Mouse (Mus musculus) stomach, embryonic 15.5 days (tissue): ENCODE measurements around the gene E2f1. TPM values are rescaled to one million over a fixed set of nuclear protein-coding genes. Genes with fewer than 3 reads are reported as not detected.

Experiments used
- ATAC-seq: fragments of 200-750 bp; cut with Nextera tagmentation; 2 replicates; pipeline ENCODE4 v1.8.0; 2017; ENCODE audit warnings: low read depth, moderate number of reproducible peaks, moderate TSS enrichment; ENCODE audit not compliant: insufficient read depth, low FRiP score
- H3K27ac ChIP-seq: fragments of 300-500 bp; sonication (generic); 2 replicates; pipeline ENCODE4 v1.5.1; 2015; ENCODE audit warnings: mild to moderate bottlenecking, inconsistent platforms
- H3K27me3 ChIP-seq: fragments of 300-500 bp; sonication (generic); replicated peaks from 2 replicates; pipeline ENCODE4 v1.6.1; 2015; ENCODE audit warnings: inconsistent platforms
- H3K36me3 ChIP-seq: fragments of 300-500 bp; sonication (generic); 2 replicates; pipeline ENCODE4 v1.6.1; 2015; ENCODE audit warnings: inconsistent platforms
- H3K4me1 ChIP-seq: fragments of 300-500 bp; sonication (generic); 2 replicates; pipeline ENCODE4 v1.6.1; 2015; ENCODE audit warnings: inconsistent platforms
- H3K4me2 ChIP-seq: fragments of 300-500 bp; sonication (generic); 2 replicates; pipeline ENCODE4 v1.6.1; 2015; ENCODE audit warnings: mild to moderate bottlenecking, inconsistent platforms
- H3K4me3 ChIP-seq: fragments of 300-500 bp; sonication (generic); replicated peaks from 2 replicates; pipeline ENCODE4 v1.5.1; 2015; ENCODE audit warnings: inconsistent platforms
- H3K9ac ChIP-seq: fragments of 300-500 bp; sonication (generic); 2 replicates; pipeline ENCODE4 v1.6.1; 2015; ENCODE audit warnings: inconsistent platforms
- H3K9me3 ChIP-seq: fragments of 300-500 bp; sonication (generic); 2 replicates; pipeline ENCODE4 v1.6.1; 2016; ENCODE audit warnings: inconsistent platforms
- WGBS: fragments of 180-500 bp; shearing (Covaris S2); methylation state at CpG from one replicate; pipeline ENCODE4 v1.1.7; 2015; 5-methylcytosine and 5-hydroxymethylcytosine counted together
- polyA plus RNA-seq: library from polyadenylated mRNA; unstranded; fragments of >200 nt; fragmentation: Nextera tagmentation; extraction: Ambion mirVana; gene quantifications from 2 replicates; pipeline ENCODE4 v1.2.1, GENCODE M21; 2015

The E2f1 gene
- polyA plus RNA-seq, 1 experiment from 2014 or later = 20.2 TPM

DNA sequence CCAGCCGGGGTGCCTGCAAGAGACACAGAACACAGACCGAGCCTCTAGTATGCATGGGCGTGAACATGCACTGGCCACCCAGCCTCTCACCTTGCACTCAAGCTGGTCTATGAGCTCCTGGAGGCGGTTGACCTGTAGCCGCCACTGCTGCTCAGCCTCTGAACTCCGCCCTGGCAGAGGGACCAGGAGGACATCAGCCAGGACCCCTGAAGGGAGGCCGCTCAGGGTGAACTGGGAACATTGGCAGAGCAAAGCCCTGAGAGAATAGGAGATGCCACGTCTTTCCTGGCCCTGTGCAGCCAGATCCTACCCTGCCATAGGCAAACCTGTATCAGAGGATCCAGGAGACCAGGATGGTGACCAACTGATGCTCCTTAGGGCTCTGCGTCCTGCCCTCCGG lies 23.0 kb downstream of the E2f1 start, which contains the start of gene 1700003F12Rik:
Gene 1700003F12Rik, plus strand, starts transcription at position 375 of the 400 bp plus-strand sequence.
- Histone ChIP-seq H3K27me3 (peaks cover 21% of the 10 kb centered on the region), H3K4me1 (peaks cover 10% of the 10 kb centered on the region), H3K36me3 (no peaks in the 10 kb centered on the region), H3K27ac (no peak within 1 kb of the TSS), H3K4me3 (no peak within 1 kb of the TSS), H3K9ac (no peak within 1 kb of the TSS), H3K9me3 (no peaks in the 10 kb centered on the region), H3K4me2 (no peak within 1 kb of the TSS)
- 90% methylated on average over 10 of the region's 10 CpGs for WGBS
- no peak for ATAC-seq

DNA sequence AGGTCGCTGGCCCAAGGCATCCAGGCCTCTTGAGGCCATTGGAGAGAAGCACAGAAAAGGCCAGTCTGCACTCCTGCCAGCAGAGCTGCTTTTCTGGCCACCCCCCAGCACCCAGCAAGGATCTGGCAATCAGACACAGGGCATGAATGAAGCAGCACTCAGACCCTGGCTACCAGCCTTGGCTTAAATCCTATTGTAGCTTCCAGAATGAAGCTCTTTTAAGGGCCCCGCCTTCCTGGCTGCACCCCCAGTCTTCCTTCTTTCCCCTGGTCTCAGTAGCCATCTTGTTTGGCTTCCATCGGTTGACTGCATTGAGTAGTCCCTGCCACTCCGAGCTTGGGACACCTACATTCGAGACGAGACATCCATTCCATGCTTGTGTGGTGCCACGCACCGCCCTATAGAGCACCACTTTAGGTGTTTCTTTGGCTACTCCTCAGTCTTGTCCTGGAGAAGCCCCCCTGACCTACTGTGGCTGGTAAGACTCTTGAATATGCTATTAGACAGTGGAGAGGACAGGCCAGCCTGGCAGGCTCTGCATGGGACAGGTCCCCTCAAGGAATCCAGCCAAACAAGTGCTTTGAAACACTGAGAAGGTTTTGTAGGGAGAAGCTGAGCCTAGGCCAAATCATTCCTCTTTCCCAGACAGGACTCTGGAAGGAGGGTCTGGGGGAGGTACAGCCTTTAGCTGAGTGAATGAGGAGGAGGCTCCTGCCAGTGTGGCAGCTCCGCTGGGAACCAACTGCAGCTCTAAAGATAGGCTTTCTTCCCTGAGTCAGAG lies 25.9 kb downstream of the E2f1 start:
- 86% methylated on average over 9 of the region's 9 CpGs for WGBS
- Histone ChIP-seq H3K4me2 (no peak overlapping the region), H3K27ac (no peak overlapping the region), H3K36me3 (no peaks in the 10 kb centered on the region), H3K4me3 (no peak overlapping the region), H3K4me1 (no peaks in the 10 kb centered on the region), H3K9ac (no peak overlapping the region), H3K27me3 (no peaks in the 10 kb centered on the region), H3K9me3 (no peaks in the 10 kb centered on the region)
- no peak for ATAC-seq

DNA sequence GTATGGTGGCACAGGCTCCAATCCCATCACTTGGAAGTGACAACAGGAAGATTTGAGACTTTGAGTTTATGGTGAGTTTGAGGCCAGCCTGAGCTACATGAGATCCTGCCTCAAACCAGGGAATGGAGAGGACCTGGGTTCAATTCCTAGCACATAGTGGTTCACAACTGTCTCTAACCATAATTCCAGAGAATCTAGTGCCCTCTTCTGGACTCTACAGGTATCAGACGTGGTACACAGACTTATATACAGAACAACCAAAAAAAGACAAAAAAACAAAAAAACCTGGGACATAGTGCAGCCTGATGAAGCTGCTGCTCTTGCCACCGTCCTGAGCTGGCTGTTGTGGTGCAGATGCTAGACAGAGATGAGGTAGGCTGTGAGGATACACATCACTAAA lies 28.1 kb downstream of the E2f1 start:
- no peaks in the 10 kb centered on the region for H3K36me3 ChIP-seq
- no peak for ATAC-seq
- no peaks in the 10 kb centered on the region for H3K9me3 ChIP-seq
- WGBS = 77% methylated on average over 2 of the region's 2 CpGs
- H3K27ac ChIP-seq = no peak overlapping the region
- H3K27me3 ChIP-seq = no peaks in the 10 kb centered on the region
- H3K4me3 ChIP-seq = no peak overlapping the region
- H3K4me2 ChIP-seq = no peak overlapping the region
- H3K9ac ChIP-seq = no peak overlapping the region
- peaks cover 3% of the 10 kb centered on the region; the same call in 1 of the 2 replicates for H3K4me1 ChIP-seq

DNA sequence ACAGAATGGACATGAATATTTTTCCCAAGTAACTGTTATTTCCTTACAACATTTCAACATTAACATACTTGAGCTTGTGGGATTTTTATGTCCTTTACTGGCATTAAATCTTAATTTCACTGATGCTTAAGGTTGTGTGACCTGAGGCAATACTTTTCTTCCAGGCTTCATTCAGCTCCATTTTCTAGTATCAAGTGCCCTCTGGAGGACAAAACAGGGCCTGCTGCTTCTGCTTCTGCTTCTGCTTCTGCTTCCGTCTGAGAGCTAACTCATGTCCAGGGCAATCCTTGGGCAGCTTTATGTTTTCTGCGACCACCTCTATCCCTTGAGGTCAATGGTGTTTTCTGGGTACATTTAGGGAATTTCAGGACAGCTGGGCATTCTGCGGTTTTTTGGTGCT lies 30.0 kb downstream of the E2f1 start:
- H3K4me3 ChIP-seq = no peak overlapping the region
- H3K4me2 ChIP-seq = no peak overlapping the region
- peaks cover 12% of the 10 kb centered on the region for H3K36me3 ChIP-seq
- H3K4me1 ChIP-seq = peaks cover 3% of the 10 kb centered on the region; the same call in 1 of the 2 replicates
- no peak overlapping the region for H3K27ac ChIP-seq
- H3K9ac ChIP-seq = no peak overlapping the region
- 80% methylated on average over 3 of the region's 3 CpGs for WGBS
- H3K27me3 ChIP-seq = no peaks in the 10 kb centered on the region
- ATAC-seq = no peak
- no peaks in the 10 kb centered on the region for H3K9me3 ChIP-seq

DNA sequence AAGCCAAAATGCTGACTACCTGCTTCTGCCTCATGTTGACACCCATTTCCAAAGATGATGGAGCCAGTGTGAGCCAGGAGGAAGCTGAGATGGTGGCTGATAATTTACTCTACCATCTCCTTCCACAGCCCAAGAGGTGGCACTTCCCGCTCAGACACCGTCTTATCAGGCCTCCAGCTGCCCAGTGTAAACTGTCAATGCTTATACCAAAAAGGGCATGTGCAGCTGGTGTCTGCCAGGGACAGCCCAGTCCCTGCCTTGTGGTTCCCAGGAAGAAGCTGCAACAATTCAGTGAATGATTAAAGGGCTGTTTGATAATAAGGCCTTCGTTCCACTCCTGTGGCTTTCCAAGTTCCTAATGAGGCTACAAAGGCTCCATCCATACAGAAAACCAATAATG lies 31.0 kb downstream of the E2f1 start:
- no peaks in the 10 kb centered on the region for H3K9me3 ChIP-seq
- H3K27me3 ChIP-seq = no peaks in the 10 kb centered on the region
- ATAC-seq = 0 out of 2 replicates have a peak, but pooled peaks have one; percentile 7
- no peak overlapping the region for H3K4me2 ChIP-seq
- no peak overlapping the region for H3K9ac ChIP-seq
- 24% methylated on average over 3 of the region's 3 CpGs for WGBS
- H3K27ac ChIP-seq = no peak overlapping the region
- H3K4me3 ChIP-seq = no peak overlapping the region
- H3K36me3 ChIP-seq = peaks cover 19% of the 10 kb centered on the region
- H3K4me1 ChIP-seq = peaks cover 3% of the 10 kb centered on the region; the same call in 1 of the 2 replicates

DNA sequence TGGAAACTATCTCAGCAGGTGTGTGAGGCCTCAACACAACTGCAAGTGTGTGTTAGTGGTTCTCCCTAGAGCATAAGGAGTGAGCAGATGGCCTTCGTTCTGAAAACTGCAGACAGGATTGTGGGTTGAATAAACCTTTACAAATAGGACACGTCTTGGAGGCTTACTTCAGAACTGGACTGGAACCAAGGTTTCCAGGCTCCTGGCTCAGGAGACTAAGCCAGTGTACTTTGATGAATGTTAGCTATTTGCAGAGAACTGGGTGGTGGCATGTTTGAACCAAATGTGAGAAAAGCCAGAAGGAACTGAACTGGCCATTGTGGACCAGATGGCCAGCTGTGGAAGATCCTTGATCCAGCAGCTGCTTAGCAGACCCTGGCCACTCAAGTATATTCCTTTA lies 31.4 kb downstream of the E2f1 start:
- H3K27me3 ChIP-seq = no peaks in the 10 kb centered on the region
- no peak overlapping the region for H3K4me3 ChIP-seq
- H3K4me1 ChIP-seq = peaks cover 3% of the 10 kb centered on the region; the same call in 1 of the 2 replicates
- H3K4me2 ChIP-seq = no peak overlapping the region
- 38% methylated on average over 2 of the region's 2 CpGs for WGBS
- H3K9ac ChIP-seq = no peak overlapping the region
- H3K27ac ChIP-seq = peak overlapping the region; percentile 38; the same call in 1 of the 2 replicates
- peak; percentile 51; the same call in 1 of the 2 replicates for ATAC-seq
- H3K9me3 ChIP-seq = no peaks in the 10 kb centered on the region
- H3K36me3 ChIP-seq = peaks cover 19% of the 10 kb centered on the region

DNA sequence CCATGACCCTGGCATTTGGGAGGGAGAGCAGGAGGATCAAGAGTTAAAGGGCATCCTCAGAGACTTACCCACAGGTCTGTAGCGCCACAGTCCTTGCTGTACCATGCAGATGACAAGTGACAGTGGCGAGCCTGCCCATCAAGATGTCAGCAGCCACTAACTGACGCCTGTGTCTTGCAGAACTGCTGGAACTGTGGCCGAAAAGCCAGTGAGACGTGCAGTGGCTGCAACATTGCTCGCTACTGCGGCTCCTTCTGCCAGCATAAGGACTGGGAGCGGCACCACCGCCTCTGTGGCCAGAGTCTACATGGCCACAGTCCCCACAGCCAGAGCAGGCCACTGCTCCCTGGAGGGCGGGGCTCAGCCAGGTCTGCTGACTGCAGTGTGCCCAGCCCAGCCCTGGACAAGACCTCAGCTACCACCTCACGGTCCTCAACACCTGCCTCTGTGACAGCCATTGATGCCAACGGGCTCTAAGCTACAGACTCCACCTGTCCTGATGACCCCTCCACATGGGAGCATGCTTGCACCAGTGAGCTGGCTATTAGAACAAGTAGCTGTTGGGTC lies 34.9 kb downstream of the E2f1 start:
- ATAC-seq = no peak; the same call in 1 of the 2 replicates
- no peak overlapping the region for H3K4me2 ChIP-seq
- H3K9ac ChIP-seq = no peak overlapping the region
- H3K36me3 ChIP-seq = peaks cover 26% of the 10 kb centered on the region
- no peaks in the 10 kb centered on the region for H3K9me3 ChIP-seq
- H3K27me3 ChIP-seq = no peaks in the 10 kb centered on the region
- 91% methylated on average over 12 of the region's 12 CpGs for WGBS
- H3K4me3 ChIP-seq = no peak overlapping the region
- peaks cover 3% of the 10 kb centered on the region; the same call in 1 of the 2 replicates for H3K4me1 ChIP-seq
- no peak overlapping the region for H3K27ac ChIP-seq

DNA sequence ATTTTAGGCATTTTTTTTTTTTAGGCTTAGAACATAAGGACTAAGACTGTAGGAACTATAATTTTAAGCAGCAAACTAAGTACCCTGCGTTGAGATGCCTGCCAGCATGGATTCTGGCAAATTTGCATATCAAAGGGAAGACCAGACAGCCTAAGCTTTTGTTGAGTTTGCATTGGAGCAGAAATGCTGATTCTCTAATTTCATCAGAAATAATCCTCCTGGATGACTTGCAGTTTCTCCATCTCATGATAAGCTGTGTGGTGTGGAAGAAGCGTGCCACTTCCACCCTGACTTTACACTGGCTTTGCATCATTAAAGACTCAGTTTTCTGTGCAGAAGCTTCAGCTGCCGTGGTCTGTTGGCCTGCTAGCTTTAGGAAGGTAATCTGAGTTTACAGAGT lies 36.8 kb downstream of the E2f1 start:
- H3K36me3 ChIP-seq = peaks cover 37% of the 10 kb centered on the region

DNA sequence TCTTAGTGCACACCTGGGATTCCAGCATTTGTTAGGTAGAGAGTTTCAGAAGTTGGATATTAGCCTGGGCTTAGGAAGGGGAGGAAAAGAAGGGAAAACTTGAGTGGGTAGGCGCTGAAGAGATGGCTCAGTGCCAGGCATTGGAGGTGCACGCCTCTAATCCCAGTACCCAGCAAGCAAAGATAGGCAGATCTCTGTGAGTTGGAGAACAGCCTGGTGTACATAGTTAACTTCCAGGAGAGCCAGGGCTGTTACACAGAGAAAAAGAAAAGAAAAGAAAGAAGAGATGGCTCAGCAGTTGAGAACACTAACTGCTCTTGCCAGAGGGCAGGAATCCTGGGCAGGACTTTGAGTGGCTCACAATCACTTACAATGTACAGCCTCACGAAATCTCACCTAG lies 43.2 kb downstream of the E2f1 start:
- Histone ChIP-seq H3K27me3 (no peaks in the 10 kb centered on the region), H3K4me1 (no peaks in the 10 kb centered on the region), H3K9me3 (no peaks in the 10 kb centered on the region), H3K27ac (no peak overlapping the region), H3K9ac (no peak overlapping the region), H3K36me3 (peaks cover 28% of the 10 kb centered on the region), H3K4me3 (no peak overlapping the region), H3K4me2 (no peak overlapping the region)
- no peak for ATAC-seq
- 50% methylated on average over 3 of the region's 3 CpGs for WGBS

More for the DNA sequence above, 36.8 kb downstream of the E2f1 start:
- no peak overlapping the region for H3K4me2 ChIP-seq
- no peak overlapping the region for H3K4me3 ChIP-seq
- no peaks in the 10 kb centered on the region for H3K27me3 ChIP-seq
- no peaks in the 10 kb centered on the region for H3K9me3 ChIP-seq
- H3K27ac ChIP-seq = no peak overlapping the region
- WGBS = 64% methylated on average over 3 of the region's 3 CpGs
- no peak overlapping the region for H3K9ac ChIP-seq
- no peak for ATAC-seq
- H3K4me1 ChIP-seq = peaks cover under 1% of the 10 kb centered on the region; the same call in 1 of the 2 replicates

DNA sequence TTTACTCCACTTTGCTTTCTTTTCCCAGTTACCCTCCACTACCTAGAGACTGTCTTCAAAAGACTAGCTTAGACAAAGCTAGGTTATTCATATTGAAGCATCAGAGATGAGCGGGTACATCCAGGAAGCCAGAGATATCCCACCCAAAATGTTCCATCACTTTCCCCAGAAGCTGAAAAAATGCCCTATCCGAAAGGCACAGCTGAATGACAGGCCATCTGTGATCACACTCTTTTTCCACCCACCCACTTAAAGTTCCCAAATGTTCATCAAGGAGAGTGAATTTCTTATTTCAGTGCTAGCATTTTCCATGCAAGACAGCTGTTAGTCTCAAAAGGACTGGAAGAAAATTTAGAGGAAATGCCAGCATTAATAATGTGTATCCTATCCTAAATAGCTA lies 44.4 kb downstream of the E2f1 start:
- Histone ChIP-seq H3K27me3 (no peaks in the 10 kb centered on the region), H3K4me1 (no peaks in the 10 kb centered on the region)

DNA sequence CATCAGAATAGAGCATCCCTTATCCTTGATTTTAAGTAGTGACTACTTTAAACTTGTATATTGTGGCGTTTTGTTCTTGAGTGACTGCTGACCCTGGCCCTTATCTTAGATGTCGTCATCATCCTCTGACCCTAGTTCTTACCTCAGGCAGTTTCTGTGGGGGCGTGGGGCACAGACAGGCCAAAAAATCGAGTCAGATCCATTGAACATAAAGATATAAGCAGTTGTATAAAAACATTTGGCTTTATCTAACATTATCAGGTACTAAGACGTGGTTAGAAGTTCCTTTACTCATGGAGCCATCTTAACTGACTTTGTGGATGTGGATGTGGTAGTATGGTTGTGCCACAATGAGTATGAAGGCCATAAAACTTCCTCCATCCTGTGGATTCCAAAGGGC lies 47.4 kb downstream of the E2f1 start:
- Histone ChIP-seq H3K27me3 (no peaks in the 10 kb centered on the region), H3K27ac (no peak overlapping the region), H3K36me3 (peaks cover 15% of the 10 kb centered on the region; the same call in 1 of the 2 replicates), H3K9ac (no peak overlapping the region), H3K9me3 (no peaks in the 10 kb centered on the region), H3K4me2 (no peak overlapping the region), H3K4me3 (no peak overlapping the region), H3K4me1 (no peaks in the 10 kb centered on the region)
- 84% methylated on average over 5 of the region's 5 CpGs for WGBS
- no peak for ATAC-seq

More for the DNA sequence above, 44.4 kb downstream of the E2f1 start:
- H3K9me3 ChIP-seq = no peaks in the 10 kb centered on the region
- no peak overlapping the region for H3K27ac ChIP-seq
- peaks cover 22% of the 10 kb centered on the region for H3K36me3 ChIP-seq
- no peak overlapping the region for H3K9ac ChIP-seq
- no peak for ATAC-seq
- 95% methylated on average over 2 of the region's 2 CpGs for WGBS
- no peak overlapping the region for H3K4me2 ChIP-seq
- no peak overlapping the region for H3K4me3 ChIP-seq

DNA sequence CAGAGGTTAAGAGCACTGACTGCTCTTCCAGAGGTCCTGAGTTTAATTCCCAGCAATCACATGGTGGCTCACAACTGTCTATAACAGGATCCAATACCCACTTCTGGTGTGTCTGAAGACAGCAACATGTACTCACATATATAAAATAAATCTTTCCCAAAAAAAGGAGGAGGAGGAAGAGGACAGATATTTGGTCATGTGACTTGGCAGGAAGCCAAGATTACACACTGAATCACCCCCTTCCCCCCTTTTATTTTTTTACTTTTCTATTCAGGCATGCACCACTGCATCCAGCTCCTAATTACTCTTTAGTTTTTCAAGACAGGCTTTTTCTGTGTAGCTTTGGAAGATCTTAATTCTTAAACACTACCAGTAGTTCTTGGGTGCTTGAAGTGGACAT lies 48.2 kb downstream of the E2f1 start:
- Histone ChIP-seq H3K36me3 (peaks cover 13% of the 10 kb centered on the region; the same call in 1 of the 2 replicates), H3K9ac (no peak overlapping the region), H3K4me3 (no peak overlapping the region), H3K4me2 (no peak overlapping the region), H3K4me1 (no peaks in the 10 kb centered on the region), H3K27me3 (no peaks in the 10 kb centered on the region), H3K27ac (no peak overlapping the region), H3K9me3 (no peaks in the 10 kb centered on the region)
- ATAC-seq = no peak
